Mouse (Mus musculus): ENCODE results near the gene Map7. TPM values are rescaled to one million over a fixed set of nuclear protein-coding genes. Genes with fewer than 3 reads are reported as not detected.
A peak's percentile ranks its signal among the peaks of the same experiment; 100 is the strongest.

Gene Map7
- polyA plus RNA-seq, 1 experiment from 2014 or later: 7.2 TPM

DNA sequence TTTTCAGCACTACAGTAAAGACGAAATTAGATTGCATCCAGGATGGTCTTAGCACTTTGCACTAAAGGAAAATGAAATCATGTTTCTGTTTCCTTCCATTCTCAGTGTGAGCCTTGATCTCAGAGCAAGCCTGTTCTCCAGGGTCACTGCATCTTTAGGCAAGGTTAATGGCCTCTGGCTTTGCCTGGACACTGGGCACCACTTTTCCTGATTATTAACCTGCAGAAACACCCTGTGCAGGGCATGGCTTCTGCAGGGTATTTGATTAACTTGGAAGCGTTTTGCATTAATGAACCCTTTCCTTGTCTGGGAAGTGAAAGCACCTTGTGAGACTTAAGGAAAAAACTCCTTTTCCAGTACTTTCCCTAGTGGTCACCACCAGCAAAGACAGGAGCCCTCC, 111.2 kb downstream of the Map7 start:
- Histone ChIP-seq H3K4me3 (ENCODE audit: low read depth, low read length) (no peak overlapping the region), H3K9ac (ENCODE audit: low read depth, low read length) (no peak overlapping the region), H3K9me3 (ENCODE audit: control insufficient read depth, low read length) (no peaks in the 10 kb centered on the region), H3K4me2 (no peak overlapping the region), H3K27me3 (replicated peaks; ENCODE audit: control insufficient read depth, insufficient read depth, low read length) (no peaks in the 10 kb centered on the region), H3K36me3 (ENCODE audit: control insufficient read depth, insufficient read depth, low read length) (no peaks in the 10 kb centered on the region), H3K27ac (ENCODE audit: low read depth, low read length) (no peak overlapping the region), H3K4me1 (replicated peaks; ENCODE audit: control insufficient read depth, insufficient read depth, low read length) (no peaks in the 10 kb centered on the region; the same call in 1 of the 2 replicates)
- ATAC-seq (replicated peaks; ENCODE audit: low FRiP score): no peak
- DNase-seq (ENCODE audit: low spot score): no peak
- 85% methylated on average over 2 of the region's 2 CpGs for WGBS

DNA sequence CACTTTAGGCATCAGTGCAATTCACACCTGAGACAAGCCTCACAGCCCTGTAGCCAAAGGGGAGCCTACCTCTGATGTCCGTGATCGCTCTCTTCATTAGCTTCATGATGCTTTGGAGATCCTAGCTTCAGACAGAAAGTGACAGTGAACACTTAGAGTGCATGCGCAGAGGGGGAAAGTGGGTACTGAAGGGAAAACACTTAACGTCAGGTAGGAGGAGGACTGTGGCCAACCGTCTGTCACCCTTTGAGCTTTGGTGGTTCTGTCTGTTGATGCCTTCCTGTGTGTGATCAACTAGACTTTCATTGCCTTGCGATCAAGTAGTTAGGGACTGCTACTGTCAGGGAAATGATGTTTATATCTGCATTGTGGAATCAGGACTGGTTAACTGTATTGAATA, 114.6 kb downstream of the Map7 start:
- H3K9ac ChIP-seq (ENCODE audit: low read depth, low read length): no peak overlapping the region
- H3K27ac ChIP-seq (ENCODE audit: low read depth, low read length): no peak overlapping the region
- ATAC-seq (replicated peaks; ENCODE audit: low FRiP score): no peak
- H3K27me3 ChIP-seq (replicated peaks; ENCODE audit: control insufficient read depth, insufficient read depth, low read length): no peaks in the 10 kb centered on the region
- H3K9me3 ChIP-seq (ENCODE audit: control insufficient read depth, low read length): no peaks in the 10 kb centered on the region
- no peaks in the 10 kb centered on the region for H3K36me3 ChIP-seq (ENCODE audit: control insufficient read depth, insufficient read depth, low read length)
- DNase-seq (ENCODE audit: low spot score): no peak
- no peaks in the 10 kb centered on the region for H3K4me1 ChIP-seq (replicated peaks; ENCODE audit: control insufficient read depth, insufficient read depth, low read length)
- WGBS: 88% methylated on average over 6 of the region's 6 CpGs
- no peak overlapping the region for H3K4me3 ChIP-seq (ENCODE audit: low read depth, low read length)
- H3K4me2 ChIP-seq: no peak overlapping the region

DNA sequence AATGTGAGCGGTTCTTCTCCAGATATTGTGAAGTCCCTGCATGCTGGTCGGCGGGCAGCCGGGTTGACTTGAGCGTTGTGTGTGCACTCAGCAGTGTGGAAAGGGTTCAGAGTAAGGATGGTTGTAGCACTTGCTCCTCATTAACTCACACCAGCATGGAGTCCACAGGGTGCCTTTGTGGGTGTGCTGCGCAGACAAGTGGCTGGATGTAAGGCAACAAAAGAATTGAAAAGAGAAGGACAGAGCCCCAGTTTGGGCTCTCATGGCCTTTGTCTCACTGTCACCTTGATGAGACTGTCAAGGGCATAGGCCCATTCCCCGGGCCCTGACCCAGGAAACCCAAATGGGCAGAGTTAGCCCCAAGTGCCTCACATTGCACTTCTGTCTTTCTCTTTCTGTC, 116.2 kb downstream of the Map7 start:
- WGBS: 93% methylated on average over 7 of the region's 7 CpGs
- ATAC-seq (replicated peaks; ENCODE audit: low FRiP score): no peak
- no peaks in the 10 kb centered on the region for H3K27me3 ChIP-seq (replicated peaks; ENCODE audit: control insufficient read depth, insufficient read depth, low read length)
- DNase-seq (ENCODE audit: low spot score): no peak
- H3K27ac ChIP-seq (ENCODE audit: low read depth, low read length): no peak overlapping the region
- no peak overlapping the region for H3K4me3 ChIP-seq (ENCODE audit: low read depth, low read length)
- no peaks in the 10 kb centered on the region for H3K4me1 ChIP-seq (replicated peaks; ENCODE audit: control insufficient read depth, insufficient read depth, low read length)
- H3K4me2 ChIP-seq: no peak overlapping the region
- H3K9ac ChIP-seq (ENCODE audit: low read depth, low read length): no peak overlapping the region
- H3K9me3 ChIP-seq (ENCODE audit: control insufficient read depth, low read length): no peaks in the 10 kb centered on the region
- H3K36me3 ChIP-seq (ENCODE audit: control insufficient read depth, insufficient read depth, low read length): no peaks in the 10 kb centered on the region

DNA sequence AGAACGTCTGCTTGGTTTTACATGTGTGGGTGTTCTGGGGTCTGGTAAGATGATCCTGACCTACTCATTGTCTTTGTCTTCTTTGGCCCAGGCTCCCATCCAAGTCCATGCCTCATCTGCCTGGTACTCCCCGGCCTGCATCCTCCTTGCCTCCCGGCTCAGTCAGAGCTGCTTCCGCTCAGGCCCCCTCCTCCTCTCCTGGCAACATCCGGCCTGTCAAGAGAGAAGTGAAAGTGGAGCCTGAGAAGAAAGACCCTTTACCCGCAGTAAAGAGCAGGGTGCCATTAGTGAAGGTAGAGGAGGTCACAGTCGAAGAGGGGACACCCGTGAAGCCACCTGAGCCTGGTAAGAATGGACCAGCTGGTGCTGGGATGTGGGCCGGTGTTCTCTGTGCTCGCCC, 118.8 kb downstream of the Map7 start:
- DNase-seq (ENCODE audit: low spot score) (no peak), ATAC-seq (replicated peaks; ENCODE audit: low FRiP score) (no peak)
- H3K27ac ChIP-seq (ENCODE audit: low read depth, low read length): no peak overlapping the region
- no peaks in the 10 kb centered on the region for H3K36me3 ChIP-seq (ENCODE audit: control insufficient read depth, insufficient read depth, low read length)
- H3K4me2 ChIP-seq: no peak overlapping the region
- no peaks in the 10 kb centered on the region for H3K4me1 ChIP-seq (replicated peaks; ENCODE audit: control insufficient read depth, insufficient read depth, low read length)
- no peak overlapping the region for H3K4me3 ChIP-seq (ENCODE audit: low read depth, low read length)
- no peak overlapping the region for H3K9ac ChIP-seq (ENCODE audit: low read depth, low read length)
- H3K9me3 ChIP-seq (ENCODE audit: control insufficient read depth, low read length): no peaks in the 10 kb centered on the region
- WGBS: 71% methylated on average over 10 of the region's 10 CpGs
- H3K27me3 ChIP-seq (replicated peaks; ENCODE audit: control insufficient read depth, insufficient read depth, low read length): no peaks in the 10 kb centered on the region

DNA sequence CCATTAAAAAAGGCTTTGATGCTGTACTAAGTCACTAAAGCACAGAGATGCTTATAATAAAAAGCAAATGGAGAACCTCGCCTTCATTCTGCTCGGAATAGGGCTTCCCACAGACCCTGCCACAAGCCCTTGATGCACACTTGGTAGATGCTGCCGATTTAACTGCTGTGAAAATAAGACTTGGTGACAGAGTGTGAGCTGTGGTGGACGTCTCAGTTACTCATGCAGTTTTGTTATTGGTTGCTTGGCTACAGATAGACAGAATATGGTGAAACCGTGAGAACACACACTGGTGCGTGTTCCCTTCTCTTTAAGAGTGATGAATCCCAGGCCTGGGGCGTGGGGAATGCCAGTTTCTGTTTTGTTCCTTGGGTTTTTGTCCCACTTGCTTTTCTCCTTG, 120.7 kb downstream of the Map7 start:
- Histone ChIP-seq H3K27ac (ENCODE audit: low read depth, low read length) (no peak overlapping the region), H3K36me3 (ENCODE audit: control insufficient read depth, insufficient read depth, low read length) (no peaks in the 10 kb centered on the region), H3K9me3 (ENCODE audit: control insufficient read depth, low read length) (no peaks in the 10 kb centered on the region), H3K9ac (ENCODE audit: low read depth, low read length) (no peak overlapping the region), H3K4me3 (ENCODE audit: low read depth, low read length) (no peak overlapping the region), H3K27me3 (replicated peaks; ENCODE audit: control insufficient read depth, insufficient read depth, low read length) (no peaks in the 10 kb centered on the region), H3K4me1 (replicated peaks; ENCODE audit: control insufficient read depth, insufficient read depth, low read length) (peaks cover 5% of the 10 kb centered on the region), H3K4me2 (no peak overlapping the region)
- WGBS: 76% methylated on average over 7 of the region's 7 CpGs
- DNase-seq (ENCODE audit: low spot score): no peak
- ATAC-seq (replicated peaks; ENCODE audit: low FRiP score): no peak

DNA sequence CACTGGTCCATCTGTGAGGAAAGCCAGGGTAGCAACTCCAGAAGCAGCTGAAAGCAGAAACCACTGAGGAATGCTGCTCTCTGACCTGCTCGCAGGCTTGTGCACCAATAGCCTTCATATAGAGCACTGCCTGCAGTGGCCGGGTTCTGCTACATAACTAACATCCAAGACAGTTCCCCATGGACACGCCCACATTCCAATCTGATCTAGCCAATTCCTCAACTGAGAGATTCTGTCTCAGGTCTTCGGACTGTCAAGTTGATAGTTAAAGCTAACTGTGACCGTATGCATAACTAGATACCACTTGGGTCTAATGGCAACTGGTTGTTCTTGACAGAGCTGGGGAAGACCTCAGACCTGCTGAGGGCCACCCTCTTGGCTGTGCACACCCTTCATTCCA, 124.1 kb downstream of the Map7 start:
- no peak for ATAC-seq (replicated peaks; ENCODE audit: low FRiP score)
- no peaks in the 10 kb centered on the region for H3K36me3 ChIP-seq (ENCODE audit: control insufficient read depth, insufficient read depth, low read length)
- WGBS: 82% methylated on average over 5 of the region's 5 CpGs

DNA sequence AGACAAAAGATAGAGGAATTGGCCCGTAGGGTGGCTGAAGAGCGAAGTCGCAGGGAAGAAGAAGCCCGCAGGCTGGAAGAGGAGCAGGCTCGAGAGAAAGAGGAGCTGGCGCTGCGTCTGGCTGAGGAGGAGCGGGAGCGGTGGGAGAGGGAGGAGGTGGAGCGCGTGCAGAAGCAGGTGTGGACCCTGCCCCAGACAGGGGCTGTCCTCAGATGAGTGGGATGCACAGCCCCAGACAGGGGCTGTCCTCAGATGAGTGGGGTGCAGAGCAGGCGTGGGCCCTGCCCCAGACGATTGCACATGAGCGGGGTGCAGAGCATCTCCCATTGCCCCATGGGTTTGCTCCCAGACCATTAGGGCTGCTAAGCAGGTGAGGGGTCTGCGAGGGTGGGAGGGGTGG, 125.0 kb downstream of the Map7 start:
- Histone ChIP-seq H3K4me2 (peak overlapping the region; percentile 22; the same call in 1 of the 2 replicates), H3K36me3 (ENCODE audit: control insufficient read depth, insufficient read depth, low read length) (no peaks in the 10 kb centered on the region), H3K9ac (ENCODE audit: low read depth, low read length) (no peak overlapping the region), H3K27ac (ENCODE audit: low read depth, low read length) (no peak overlapping the region), H3K4me3 (ENCODE audit: low read depth, low read length) (no peak overlapping the region), H3K27me3 (replicated peaks; ENCODE audit: control insufficient read depth, insufficient read depth, low read length) (no peaks in the 10 kb centered on the region), H3K9me3 (ENCODE audit: control insufficient read depth, low read length) (no peaks in the 10 kb centered on the region), H3K4me1 (replicated peaks; ENCODE audit: control insufficient read depth, insufficient read depth, low read length) (peaks cover 5% of the 10 kb centered on the region)
- WGBS: 73% methylated on average over 15 of the region's 15 CpGs
- DNase-seq (ENCODE audit: low spot score) (no peak), ATAC-seq (replicated peaks; ENCODE audit: low FRiP score) (no peak)

More for the DNA sequence above, 124.1 kb downstream of the Map7 start:
- no peak overlapping the region for H3K4me3 ChIP-seq (ENCODE audit: low read depth, low read length)
- H3K9ac ChIP-seq (ENCODE audit: low read depth, low read length): no peak overlapping the region
- peaks cover 5% of the 10 kb centered on the region for H3K4me1 ChIP-seq (replicated peaks; ENCODE audit: control insufficient read depth, insufficient read depth, low read length)
- H3K27ac ChIP-seq (ENCODE audit: low read depth, low read length): no peak overlapping the region
- no peaks in the 10 kb centered on the region for H3K27me3 ChIP-seq (replicated peaks; ENCODE audit: control insufficient read depth, insufficient read depth, low read length)
- no peak overlapping the region for H3K4me2 ChIP-seq
- no peak for DNase-seq (ENCODE audit: low spot score)
- no peaks in the 10 kb centered on the region for H3K9me3 ChIP-seq (ENCODE audit: control insufficient read depth, low read length)

DNA sequence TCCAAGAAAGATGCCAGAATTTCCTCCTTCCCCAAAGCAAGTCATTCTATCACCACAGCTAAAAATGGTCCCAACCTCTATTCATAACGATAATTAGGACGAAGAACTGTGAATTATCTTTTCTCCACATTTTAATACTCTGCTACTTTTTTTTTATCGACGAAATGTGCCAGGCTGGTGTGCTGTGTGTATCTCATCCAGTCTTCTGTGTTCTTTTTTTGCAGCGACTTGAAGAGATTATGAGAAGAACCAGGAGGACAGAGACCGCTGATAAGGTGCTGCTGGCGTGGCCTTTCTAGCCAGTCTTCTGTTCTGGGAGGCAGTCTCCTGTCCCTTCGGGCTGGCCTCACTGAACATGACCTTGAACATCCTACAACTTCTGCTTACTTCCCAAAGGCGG, 125.8 kb downstream of the Map7 start:
- Histone ChIP-seq H3K27ac (ENCODE audit: low read depth, low read length) (peak overlapping the region; percentile 32; the same call in 1 of the 2 replicates), H3K27me3 (replicated peaks; ENCODE audit: control insufficient read depth, insufficient read depth, low read length) (no peaks in the 10 kb centered on the region), H3K4me1 (replicated peaks; ENCODE audit: control insufficient read depth, insufficient read depth, low read length) (peaks cover 5% of the 10 kb centered on the region), H3K9ac (ENCODE audit: low read depth, low read length) (no peak overlapping the region), H3K36me3 (ENCODE audit: control insufficient read depth, insufficient read depth, low read length) (no peaks in the 10 kb centered on the region), H3K9me3 (ENCODE audit: control insufficient read depth, low read length) (no peaks in the 10 kb centered on the region), H3K4me3 (ENCODE audit: low read depth, low read length) (no peak overlapping the region), H3K4me2 (peak overlapping the region; percentile 22)
- no peak for DNase-seq (ENCODE audit: low spot score)
- peak; percentile 87 for ATAC-seq (replicated peaks; ENCODE audit: low FRiP score)
- 36% methylated on average over 9 of the region's 9 CpGs for WGBS

DNA sequence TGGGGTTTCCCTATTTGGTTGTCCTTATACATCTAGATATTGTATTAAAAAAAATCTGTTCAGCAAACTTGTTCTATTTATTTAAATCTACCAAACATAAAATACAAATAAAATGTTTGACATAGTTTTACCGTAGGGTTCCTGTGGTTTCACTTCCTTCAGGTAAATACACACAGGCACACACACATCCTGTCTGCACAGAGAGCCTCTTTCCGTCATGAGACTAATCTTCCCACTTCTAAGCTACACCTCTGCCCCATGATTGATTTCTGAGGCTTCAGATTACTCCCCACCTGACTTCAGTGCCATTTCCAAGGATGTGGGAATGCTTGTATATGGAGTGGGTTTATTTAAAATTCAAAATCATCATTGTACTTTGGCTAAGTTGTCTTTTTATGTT, 133.2 kb downstream of the Map7 start:
- H3K27me3 ChIP-seq (replicated peaks; ENCODE audit: control insufficient read depth, insufficient read depth, low read length): no peaks in the 10 kb centered on the region

More for the DNA sequence above, 133.2 kb downstream of the Map7 start:
- Histone ChIP-seq H3K4me2 (no peak overlapping the region), H3K36me3 (ENCODE audit: control insufficient read depth, insufficient read depth, low read length) (no peaks in the 10 kb centered on the region), H3K9ac (ENCODE audit: low read depth, low read length) (no peak overlapping the region), H3K27ac (ENCODE audit: low read depth, low read length) (no peak overlapping the region), H3K9me3 (ENCODE audit: control insufficient read depth, low read length) (no peaks in the 10 kb centered on the region), H3K4me3 (ENCODE audit: low read depth, low read length) (no peak overlapping the region), H3K4me1 (replicated peaks; ENCODE audit: control insufficient read depth, insufficient read depth, low read length) (peaks cover 5% of the 10 kb centered on the region)
- no peak for DNase-seq (ENCODE audit: low spot score)
- ATAC-seq (replicated peaks; ENCODE audit: low FRiP score): no peak
- 51% methylated on average over 2 of the region's 2 CpGs for WGBS

Measured in liver, embryonic 11.5 days (tissue).